Mouse (Mus musculus) cerebellum, adult 18-20 months (tissue): Measurements from ENCODE around the gene Psat1.

Source experiments
- DNase-seq, 2 experiments: peaks; one replicate each; pipeline ENCODE4 v3.0.0; 2021

Gene Psat1

DNA sequence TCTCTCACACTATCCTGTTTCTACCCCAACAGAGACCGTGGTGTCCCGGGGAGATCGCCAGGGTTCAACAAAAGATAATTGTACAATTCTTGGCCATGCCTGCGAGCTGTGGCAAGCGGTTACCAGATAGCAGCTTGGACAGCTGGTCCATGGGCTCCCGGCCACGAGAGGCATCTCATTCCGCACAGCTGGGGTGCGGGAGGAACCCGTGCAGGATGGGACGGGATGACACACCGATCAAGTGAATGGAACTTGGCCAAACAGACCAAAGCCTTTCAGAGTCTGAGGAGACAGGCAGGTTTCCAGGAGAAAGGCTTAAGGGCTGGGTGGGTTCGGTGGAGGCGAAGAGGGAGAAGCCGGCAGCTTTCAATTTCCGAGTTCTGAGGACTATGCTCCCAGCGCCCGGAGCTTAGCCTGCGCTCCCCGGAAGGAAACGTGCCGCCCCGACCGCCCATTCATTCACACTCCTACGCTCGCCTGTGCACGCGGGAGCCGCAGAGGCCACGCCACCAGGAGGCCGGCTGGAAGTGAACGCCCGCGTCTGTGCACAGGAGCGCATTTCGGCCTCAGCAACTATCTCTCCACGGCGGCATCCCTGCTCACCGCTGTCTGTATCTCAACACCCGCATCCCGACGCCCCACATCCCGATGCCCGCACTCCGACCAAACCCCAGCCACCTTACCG, 22.8 kb downstream of the Psat1 start:
- DNase-seq, result peak; percentile 36 to 42

DNA sequence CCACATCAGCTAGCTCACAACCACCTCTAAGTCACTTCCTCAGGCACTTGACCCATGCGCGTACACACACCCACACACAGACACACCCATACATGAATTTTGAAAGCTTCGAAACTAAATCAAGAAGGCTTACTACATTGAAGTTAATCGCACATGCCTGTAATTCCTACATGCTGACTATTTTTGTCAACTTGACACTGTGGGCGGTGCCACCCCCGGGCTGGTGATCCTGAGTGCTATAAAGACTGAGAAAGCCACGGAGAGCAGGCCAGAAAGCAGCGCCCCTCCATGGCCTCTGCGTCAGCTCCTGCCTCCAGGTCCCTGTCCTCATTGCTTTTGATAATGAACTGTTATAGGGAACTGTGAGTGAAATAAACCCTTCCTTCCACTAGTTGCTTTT, 23.7 kb downstream of the Psat1 start:
- DNase-seq, result no peak

DNA sequence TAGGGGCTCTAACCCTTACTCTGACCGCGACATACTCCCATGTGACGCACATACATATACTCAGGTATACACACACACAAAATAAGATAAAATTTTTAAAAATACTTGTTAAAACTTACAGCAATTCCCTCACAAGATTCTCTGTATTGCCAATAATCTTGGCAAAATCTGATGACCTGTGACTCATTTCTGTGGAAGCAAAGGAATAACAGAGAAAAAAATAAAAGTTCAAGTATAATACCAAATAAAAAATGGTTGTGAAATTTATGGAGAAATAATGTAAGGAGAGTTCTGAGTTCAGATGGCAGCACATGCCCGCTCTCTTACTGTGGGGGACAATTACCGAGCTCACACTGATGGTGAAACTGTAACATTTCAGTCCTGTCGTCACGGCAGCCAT, 27.8 kb downstream of the Psat1 start:
- DNase-seq, result no peak

DNA sequence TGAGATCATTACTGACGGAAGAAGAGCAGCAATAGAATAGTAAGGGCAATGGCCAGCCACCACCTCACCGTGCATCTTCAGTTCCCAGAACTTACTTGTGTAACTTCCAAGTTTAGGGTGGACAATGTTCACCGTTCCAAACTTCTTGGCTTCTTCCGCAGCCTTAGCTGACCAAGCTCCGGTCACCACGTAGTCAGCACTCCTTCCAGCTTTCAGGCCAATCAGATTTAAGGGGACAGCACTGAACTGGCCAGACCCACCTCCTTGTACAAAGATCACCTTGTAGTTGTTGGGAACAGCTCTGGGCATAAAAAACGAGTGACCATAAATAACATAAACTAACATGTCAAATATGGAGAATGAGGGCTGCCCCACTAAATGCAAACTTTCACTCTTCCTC, 29.0 kb downstream of the Psat1 start:
- DNase-seq, result no peak

DNA sequence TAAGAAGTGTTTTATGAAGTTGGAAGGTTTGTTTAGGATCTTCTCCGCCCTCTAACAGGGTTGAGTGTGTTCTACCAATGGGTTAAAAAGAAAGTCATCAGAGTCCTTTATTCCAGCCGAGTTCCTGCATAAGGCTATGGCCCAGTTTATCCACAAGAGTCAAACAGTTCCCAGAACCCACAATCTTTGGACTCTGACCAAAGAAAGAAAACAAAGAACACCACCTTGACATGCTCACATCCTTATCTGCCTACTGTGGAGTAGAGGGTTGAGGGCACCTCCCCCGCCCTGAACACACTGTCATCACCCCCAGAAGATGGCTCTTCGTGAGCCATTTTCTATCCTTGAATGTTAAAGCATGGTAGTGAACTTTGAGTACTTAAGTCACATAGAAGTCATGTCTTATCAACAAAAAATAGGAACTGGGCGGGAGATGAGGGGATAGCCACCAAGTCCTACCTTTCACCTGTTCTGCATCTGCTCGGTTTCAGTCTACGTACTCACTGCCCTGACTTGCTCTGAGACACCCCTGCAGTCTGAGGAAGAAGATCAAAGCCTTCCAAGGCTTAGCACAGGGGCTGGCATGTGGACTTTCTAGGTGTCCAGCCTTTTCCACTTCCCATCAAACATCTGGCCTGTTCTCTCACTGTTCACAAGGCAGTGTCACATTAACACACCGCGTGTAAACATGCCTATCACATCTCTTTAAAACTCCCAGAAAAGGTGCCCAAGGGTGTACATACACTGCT, 33.7 kb downstream of the Psat1 start:
- DNase-seq, result no peak

DNA sequence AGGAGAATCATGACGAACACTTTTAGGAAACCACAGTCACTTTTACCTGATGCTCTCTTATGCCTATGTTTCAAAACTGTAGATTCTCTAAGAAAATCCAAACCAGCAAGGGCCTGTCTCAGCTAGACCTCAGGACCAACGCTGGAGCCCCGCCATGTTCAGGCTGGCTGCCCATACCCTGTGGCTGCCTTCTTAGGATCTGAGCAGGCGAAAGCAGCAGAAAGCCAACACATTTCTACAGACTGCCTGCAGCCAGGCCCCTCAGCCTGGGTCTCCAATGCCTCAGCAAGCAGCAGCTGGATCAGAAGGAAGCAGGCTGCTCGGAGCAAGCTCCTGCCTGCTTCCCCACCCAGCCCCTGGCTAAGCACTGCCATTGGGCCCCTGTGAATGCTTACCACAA, 35.7 kb downstream of the Psat1 start:
- DNase-seq, result no peak

DNA sequence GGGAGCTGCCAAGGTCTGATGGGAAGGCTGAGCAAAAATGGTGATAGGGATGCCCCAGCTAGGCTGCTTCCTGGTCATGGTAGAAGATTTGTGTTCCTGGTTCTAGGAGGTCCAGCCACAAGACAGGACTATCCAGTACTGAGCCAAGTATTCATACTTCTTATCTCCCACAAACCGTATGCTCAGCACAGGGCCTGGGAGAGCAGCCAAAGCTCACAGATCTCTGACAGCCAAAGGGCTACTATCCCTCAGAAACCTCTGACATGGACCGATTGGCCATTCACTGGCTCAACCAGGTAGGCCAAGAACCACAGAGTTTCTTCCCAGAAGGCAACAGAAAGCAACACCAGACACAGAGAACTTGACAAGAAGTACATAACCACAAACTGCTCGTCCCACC, 36.1 kb downstream of the Psat1 start:
- no peak for DNase-seq

DNA sequence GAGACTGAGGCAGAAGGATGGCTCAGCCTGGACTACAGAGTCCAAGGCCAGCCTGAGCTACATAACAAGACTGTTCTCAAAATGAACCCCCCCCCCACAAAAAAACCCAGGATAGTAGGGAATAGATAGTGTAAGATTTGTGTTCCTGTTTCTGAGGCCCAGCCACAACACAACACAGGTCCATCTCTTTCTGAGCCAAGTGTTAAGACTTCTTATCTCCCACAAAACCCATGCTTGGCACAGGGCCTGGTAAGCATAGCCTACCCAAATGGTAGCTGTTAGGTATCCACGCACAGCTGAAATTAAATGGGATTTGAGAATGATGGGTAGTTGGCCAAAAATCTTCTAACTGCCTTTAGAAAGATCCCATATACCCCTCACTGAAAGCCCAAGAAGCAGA, 36.6 kb downstream of the Psat1 start:
- DNase-seq, result no peak

DNA sequence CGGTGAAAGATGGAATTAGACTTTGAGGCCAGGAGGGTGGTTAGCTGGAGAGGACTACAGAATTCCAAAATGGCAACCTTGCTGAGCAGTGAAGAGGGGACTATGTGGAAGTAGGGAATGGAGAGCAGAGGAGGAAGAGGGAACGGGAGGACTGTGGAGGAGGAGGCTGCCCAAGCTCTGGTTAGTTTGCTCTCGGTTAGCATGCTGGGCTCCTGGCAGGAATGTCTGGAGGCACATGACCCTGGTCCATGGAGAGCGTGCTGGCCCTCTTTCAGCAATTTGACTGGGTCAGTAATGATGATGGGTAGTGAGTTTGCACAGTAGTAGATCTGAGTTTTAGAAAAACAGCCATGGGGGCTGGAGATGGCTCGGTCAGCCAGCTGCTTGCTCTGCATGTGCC, 39.1 kb downstream of the Psat1 start:
- peak in 1 of 2 experiments; percentile 10 for DNase-seq

DNA sequence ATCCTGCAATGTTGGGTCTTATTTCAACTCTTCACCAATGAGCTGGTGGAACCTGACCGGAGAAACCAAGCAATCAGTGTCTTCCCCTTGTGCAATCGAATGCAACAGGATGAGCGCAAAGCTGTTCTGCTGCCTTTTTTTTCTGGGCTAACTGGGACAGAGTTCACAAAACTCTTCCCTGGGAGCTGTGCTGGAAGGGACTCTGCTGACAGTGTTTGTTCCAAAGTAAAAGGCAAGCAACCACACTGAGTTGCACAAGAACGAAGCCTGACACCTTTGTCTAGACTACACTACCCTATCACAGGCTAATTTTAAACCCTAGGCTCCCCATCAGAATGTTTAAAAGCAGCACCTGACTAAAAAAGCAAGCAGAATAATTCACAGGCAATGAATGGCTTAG, 42.4 kb downstream of the Psat1 start:
- DNase-seq, result no peak

DNA sequence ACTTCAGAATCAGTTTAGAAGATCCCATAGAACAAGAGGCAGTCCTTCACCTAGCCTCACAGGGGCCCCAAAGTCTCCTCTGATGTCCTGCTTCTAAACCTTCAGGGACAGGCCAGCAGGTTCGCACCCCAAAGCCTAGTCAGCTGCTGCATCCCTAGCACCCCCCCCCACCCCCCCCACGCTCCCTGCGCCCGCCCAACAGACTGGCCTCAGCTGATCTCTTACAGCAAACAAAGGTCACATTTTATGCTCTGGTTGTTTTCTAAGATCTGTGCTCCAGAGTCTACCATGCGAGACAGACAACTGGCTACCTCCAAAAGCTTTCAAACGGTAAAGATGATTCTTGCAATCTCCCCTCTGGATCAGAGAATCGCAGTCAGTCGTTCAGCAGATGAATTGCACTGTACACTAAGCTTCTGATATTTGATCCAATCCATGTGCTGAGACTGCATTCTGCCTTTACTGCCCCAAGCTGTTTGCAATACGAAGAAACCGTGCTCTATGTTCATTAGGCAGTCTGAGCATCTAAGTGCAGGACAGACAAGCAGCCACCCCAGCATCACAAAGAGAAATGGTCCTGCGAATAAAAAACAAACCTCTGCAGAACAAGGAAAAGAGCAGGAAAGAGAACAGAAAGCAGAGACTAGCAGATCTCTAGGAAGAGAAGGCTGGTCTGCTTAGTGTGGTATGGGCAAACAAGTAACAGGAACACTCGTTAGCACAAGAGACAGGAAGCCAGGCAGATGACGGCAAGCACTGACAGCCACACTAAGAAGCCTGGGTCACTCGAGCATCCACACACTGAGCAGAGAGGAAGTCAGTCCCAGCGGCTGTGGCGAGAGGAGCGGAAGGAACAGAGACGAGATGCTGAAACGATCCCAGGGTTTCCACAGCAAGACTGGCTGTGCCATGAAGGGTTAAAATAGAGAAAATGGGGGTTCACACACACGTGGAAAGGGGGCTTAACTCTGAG, 43.3 kb downstream of the Psat1 start:
- no peak for DNase-seq

DNA sequence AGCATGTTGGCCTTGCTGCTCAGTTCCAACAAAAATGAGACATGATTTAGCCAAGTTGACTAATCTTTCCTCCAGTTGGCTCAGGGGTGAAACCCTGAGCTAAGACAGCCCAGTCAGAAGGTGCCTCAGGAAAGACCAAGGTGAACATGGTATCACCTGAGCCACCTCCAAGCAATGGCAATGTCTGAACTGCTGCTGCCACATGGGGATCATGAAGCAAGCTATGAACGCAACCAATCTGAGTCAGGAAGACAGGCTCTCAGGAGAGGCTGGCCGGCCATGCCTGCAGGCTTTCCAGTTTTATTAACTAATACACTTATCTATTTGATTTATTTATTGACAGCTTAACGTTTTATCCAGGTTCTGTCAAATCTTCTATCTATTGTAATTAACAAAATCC, 51.5 kb downstream of the Psat1 start:
- no peak for DNase-seq

DNA sequence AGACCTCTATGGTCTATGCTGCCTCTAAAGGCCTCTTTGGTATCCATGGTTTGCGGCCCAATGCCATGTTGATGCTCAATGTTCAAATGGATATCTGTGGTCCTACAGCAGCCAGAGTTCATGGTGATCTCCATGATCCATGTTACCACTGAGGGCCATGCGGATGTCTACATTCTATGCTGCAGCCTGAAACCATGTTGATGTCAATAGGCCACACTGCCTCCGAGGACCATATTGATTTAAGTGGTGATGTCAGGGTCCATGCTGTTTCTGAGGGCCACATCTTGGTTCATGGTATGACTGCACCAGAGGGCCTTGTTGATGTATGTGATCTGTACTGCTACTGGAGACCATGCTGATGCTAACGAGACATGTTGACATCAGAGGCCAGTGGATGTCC, 55.0 kb downstream of the Psat1 start:
- DNase-seq, result no peak

DNA sequence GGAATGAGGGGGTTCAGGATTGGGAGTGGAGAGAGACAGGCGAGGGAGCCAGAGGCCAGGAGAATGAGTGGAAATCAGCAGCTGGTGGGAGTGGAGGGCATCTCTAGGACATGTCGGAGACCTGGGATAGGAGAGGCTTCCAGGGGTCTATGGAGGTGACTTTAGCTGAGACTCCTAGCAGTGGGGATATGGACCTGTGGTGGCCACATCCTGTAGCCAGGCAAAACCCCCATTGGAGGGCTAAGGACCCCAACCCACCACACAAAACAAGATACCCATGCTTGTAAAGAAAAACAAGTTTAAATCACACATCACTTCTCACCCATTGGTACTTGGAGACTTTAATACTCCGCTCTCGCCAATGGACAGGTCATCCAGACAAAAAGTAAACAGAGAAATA, 58.7 kb downstream of the Psat1 start:
- DNase-seq, result no peak

DNA sequence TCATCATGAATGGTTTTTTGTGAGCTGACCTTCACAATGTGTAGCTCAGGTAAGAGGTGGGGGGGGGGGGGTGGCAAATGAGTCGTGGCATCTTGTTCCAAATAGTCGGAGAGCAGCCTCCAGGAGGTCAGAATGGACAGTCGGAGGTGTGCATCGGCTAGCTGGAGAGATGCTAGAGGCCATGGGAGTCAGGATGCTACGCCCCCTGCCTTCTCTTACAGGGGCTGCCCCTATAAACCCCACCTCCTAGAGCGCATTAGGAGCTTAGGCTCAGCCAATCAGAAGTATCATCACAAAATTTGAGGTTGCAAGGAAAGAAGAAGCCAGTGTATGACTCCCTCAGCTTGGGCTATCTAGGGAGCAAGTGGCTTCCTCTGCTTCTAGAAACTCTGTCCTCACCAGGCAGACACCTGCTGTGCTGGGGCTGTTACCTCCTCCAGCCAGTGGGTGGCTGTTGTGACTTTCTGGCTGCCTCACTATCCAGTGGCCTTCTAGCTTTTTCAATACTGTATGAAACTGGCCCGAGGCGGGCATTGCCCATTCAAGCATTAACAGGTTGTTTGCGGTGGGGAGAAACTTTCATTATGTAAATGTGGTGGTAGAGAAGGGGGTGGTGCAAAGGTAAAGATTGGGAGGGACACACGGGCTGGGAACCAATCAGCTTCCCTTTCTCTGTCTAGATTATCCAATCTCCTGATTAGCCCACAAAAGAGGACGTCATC, 64.3 kb downstream of the Psat1 start:
- no peak for DNase-seq

DNA sequence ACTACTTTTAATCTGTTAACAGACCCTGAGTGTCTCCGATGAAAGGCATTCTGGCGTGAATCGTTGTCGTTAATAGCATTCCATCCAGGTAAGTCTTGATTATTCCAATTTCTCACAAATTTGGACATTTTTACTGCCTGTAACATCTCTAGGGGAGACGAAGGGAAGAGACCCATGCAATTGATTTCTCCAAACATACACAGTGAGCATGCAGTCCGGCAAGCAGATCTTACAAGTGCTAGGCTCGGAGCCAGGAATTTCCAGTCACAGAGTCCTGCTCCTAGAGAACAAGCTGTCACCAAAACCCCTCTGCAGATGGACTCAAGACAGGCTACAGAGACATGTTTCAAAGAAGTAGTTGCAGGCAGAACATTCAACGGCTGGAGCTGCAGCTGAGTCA, 66.4 kb downstream of the Psat1 start:
- DNase-seq, result no peak

DNA sequence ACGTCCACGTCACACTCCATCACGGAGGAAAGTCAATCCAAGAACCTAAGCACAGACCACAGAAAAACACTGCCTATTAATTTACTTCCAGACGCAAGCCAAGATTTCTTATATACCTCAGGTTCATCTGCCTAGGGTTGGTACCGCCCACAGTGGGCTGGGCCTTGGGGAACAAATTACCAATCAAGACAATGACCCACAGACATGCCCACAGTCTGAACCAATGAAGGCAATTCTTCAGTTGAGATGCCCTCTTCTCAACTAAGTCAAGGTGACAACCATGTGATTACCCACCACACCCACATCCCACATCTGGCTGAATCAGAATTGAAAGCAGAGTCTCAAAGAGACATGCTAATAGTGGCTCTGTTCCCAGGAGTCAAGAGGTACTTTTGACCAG, 67.9 kb downstream of the Psat1 start:
- no peak for DNase-seq

DNA sequence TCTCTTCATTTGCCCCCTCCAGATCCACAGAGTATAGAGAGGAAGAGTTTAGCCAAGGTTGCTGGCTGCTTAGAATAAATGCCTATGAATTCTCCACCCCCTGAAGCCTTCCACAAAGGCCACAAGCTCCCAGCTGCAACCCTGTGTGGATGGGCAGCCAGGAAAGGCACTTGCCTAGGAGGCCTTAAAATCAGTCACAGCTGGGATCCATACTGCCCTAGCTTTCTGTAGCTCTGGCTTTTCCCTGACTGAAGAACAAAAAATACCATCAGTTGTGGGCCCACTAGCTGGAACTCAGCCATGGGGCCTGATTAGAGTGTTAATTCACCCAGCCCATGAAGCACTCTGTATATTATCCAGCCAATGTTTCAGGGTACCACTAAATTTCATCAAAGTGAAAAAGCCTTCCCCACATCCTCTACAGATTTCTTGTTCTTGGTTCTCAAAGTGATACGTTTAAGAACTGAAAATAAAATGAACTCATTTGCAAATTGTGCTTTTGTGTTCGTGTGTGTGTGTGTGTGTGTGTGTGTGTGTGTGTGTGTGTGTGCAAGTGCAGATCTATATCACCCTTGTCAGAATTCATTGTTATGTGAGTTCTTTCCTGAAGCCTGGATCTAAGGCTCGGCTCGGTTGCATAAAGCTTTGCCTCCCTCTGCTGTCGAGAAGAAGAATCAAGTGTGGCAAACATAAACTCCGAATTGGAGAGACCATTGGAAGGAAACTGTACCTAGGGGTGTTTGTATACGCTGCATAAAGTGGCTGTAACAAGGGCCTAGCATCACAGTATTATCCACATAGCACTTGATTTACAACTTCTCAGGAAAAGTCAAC, 78.1 kb downstream of the Psat1 start:
- no peak for DNase-seq

DNA sequence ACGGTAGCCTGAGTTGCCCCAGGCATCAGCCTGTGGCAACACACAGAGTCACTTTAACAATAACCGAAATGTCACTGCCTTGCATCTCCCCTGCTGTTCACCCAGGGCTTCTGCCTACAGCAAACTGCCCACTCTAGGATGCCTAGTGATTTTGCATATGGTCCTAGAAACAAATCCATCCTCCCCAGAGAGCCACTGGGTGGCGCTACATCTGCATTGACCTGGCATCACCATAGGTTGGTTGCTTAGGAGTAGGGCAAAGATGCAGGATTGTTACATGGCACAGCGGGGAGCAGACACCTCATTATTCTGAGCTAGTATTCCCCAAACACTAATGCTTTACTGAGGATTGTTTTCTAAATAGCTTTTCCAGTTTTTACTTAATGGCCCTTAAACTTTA, 80.3 kb downstream of the Psat1 start:
- DNase-seq, result peak in 1 of 2 experiments; percentile 9

DNA sequence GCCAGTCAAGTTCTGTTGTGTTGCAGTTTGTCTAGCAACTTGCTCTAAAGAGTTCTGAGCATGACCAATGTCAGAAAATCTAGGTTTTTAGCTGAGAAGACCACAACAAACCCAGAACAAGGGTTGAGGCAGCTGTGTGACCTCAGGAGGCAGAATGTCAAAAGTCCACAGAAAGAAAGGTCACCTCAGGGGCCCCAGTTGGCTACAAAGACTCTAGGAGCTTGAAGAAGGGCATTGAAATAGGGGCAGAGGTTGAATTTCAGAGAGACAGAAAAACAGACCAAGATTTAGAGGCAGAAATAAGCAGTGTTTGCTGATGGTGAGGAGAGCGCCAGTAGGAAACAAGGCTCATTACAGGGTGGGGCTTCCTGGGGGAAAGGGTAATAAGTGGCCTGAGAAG, 81.0 kb downstream of the Psat1 start:
- DNase-seq, result no peak

DNA sequence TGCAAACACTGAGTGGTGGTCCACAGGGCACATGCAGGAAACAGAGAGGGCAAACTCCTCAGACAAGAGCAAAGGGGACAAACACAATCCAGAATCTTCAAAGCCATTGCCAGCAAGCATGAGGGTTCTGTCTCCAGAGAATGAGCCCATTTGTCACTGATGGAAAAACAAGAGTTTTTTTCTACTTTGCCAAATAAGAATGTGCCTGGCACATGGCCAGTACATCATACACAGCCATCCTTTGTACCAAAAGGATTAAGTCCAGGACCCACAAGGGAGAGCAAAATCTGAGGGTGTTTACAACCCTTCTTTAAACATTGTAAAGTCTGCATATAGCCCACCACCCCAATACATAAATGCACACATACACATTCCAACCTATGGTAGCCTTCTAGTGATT, 81.7 kb downstream of the Psat1 start:
- DNase-seq, result no peak

DNA sequence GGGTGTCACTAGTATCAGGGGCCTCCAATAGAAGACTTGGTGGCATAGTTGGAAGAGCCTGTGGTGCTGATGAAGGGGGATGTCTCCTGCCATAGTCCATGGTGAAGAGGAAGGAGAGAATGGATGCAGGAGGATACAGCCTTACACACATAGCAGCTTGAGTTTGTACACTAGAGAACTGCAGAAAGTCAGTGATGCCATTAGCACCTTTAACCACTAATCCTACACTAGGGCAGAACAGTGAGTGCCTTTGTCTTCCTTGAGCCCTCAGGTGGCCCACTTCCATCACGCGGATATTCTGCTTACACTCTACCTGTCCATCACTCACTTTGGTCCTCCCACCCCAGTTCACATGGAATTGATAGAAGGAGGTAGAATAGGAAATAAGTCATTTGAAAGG, 83.0 kb downstream of the Psat1 start:
- no peak for DNase-seq
